Mouse (Mus musculus) heart, embryonic 11.5 days (tissue): ENCODE data around the gene Pkn1. TPM values are rescaled to one million over a fixed set of nuclear protein-coding genes. Genes with fewer than 3 reads are reported as not detected.

Experiments
- ATAC-seq: fragments of 200-750 bp; cut with Nextera tagmentation; replicated peaks from 2 replicates; pipeline ENCODE4 v1.8.0; 2017; ENCODE audit warnings: moderate library complexity; ENCODE audit not compliant: insufficient number of reproducible peaks, low FRiP score, low TSS enrichment
- H3K27ac ChIP-seq: fragments of 300-500 bp; sonication (generic); 2 replicates; pipeline ENCODE4 v1.5.1; 2014; ENCODE audit warnings: mild to moderate bottlenecking, low read depth, low read length
- H3K27me3 ChIP-seq: fragments of 300-500 bp; sonication (generic); 2 replicates; pipeline ENCODE4 v1.6.1; 2014; ENCODE audit warnings: mild to moderate bottlenecking, low read length, mixed read lengths; ENCODE audit not compliant: control insufficient read depth, insufficient read depth
- H3K36me3 ChIP-seq: fragments of 300-500 bp; sonication (generic); 2 replicates; pipeline ENCODE4 v1.6.1; 2014; ENCODE audit warnings: mild to moderate bottlenecking, low read length, moderate library complexity, mixed read lengths; ENCODE audit not compliant: control insufficient read depth, insufficient read depth
- H3K4me1 ChIP-seq: fragments of 300-500 bp; sonication (generic); 2 replicates; pipeline ENCODE4 v1.6.1; 2014; ENCODE audit warnings: low read length; ENCODE audit not compliant: control insufficient read depth, insufficient read depth
- H3K4me2 ChIP-seq: fragments of 300-500 bp; sonication (generic); 2 replicates; pipeline ENCODE4 v1.6.1; 2014; ENCODE audit warnings: mild to moderate bottlenecking, moderate library complexity
- H3K4me3 ChIP-seq: fragments of 300-500 bp; sonication (generic); 2 replicates; pipeline ENCODE4 v1.5.1; 2014; ENCODE audit warnings: low read depth, low read length
- H3K9ac ChIP-seq: fragments of 300-500 bp; sonication (generic); 2 replicates; pipeline ENCODE4 v1.6.1; 2014; ENCODE audit warnings: mild to moderate bottlenecking, low read depth, low read length, moderate library complexity
- H3K9me3 ChIP-seq: fragments of 300-500 bp; sonication (generic); replicated peaks from 2 replicates; pipeline ENCODE4 v1.6.1; 2016; ENCODE audit warnings: low read length; ENCODE audit not compliant: control insufficient read depth
- WGBS: fragments of 180-500 bp; shearing (Covaris S2); extraction: QIAGEN DNeasy Blood & Tissue Kit; methylation state at CpG from one replicate; pipeline ENCODE4 v1.1.7; 2014; ENCODE audit not compliant: insufficient replicate concordance; 5-methylcytosine and 5-hydroxymethylcytosine counted together
- polyA plus RNA-seq: library from polyadenylated mRNA; unstranded; fragments of >200 nt; fragmentation: Nextera tagmentation; extraction: Ambion mirVana; gene quantifications from 2 replicates; pipeline ENCODE4 v1.2.1, GENCODE M21; 2014

The Pkn1 gene
- polyA plus RNA-seq, 1 experiment from 2014 or later, result 17.0 TPM

- ATAC-seq, result no peak
- Histone ChIP-seq H3K4me1 (peaks cover 24% of the 10 kb centered on the region), H3K27me3 (no peaks in the 10 kb centered on the region), H3K9ac (peak overlapping the region; percentile 72), H3K4me2 (peak overlapping the region; percentile 89), H3K27ac (peak overlapping the region; percentile 10; the same call in 1 of the 2 replicates), H3K36me3 (no peaks in the 10 kb centered on the region), H3K4me3 (peak overlapping the region; percentile 57), H3K9me3 (no peaks in the 10 kb centered on the region)
- 18% methylated on average over 3 of the region's 3 CpGs for WGBS
Observed at GRCm38 (mm10) chr8:83740586-83740975, 41.6 kb upstream of the Pkn1 start.

- Histone ChIP-seq H3K4me2 (peak overlapping the region; percentile 89), H3K4me1 (peaks cover 24% of the 10 kb centered on the region), H3K4me3 (peak overlapping the region; percentile 57), H3K27me3 (no peaks in the 10 kb centered on the region), H3K9me3 (no peaks in the 10 kb centered on the region), H3K9ac (no peak overlapping the region), H3K36me3 (no peaks in the 10 kb centered on the region), H3K27ac (no peak overlapping the region)
- WGBS, result 35% methylated on average over 8 of the region's 8 CpGs
- ATAC-seq, result no peak
Observed at GRCm38 (mm10) chr8:83739711-83740468, 40.9 kb upstream of the Pkn1 start.

GRCm38 (mm10) chr8:83738949-83739710 is 40.2 kb upstream of the Pkn1 start:
- Histone ChIP-seq H3K9ac (no peak overlapping the region), H3K4me2 (peak overlapping the region; percentile 20; the same call in 1 of the 2 replicates), H3K27me3 (no peaks in the 10 kb centered on the region), H3K36me3 (no peaks in the 10 kb centered on the region), H3K4me1 (peaks cover 24% of the 10 kb centered on the region), H3K27ac (no peak overlapping the region), H3K4me3 (no peak overlapping the region), H3K9me3 (no peaks in the 10 kb centered on the region)
- no peak for ATAC-seq
- WGBS, result 68% methylated on average over 10 of the region's 10 CpGs

- Histone ChIP-seq H3K4me2 (no peak overlapping the region; the same call in 1 of the 2 replicates), H3K27ac (peak overlapping the region; percentile 50), H3K36me3 (no peaks in the 10 kb centered on the region), H3K9ac (0 out of 2 replicates have a peak overlapping the region, but pooled peaks have one; percentile 34), H3K27me3 (no peaks in the 10 kb centered on the region), H3K4me3 (no peak overlapping the region), H3K9me3 (no peaks in the 10 kb centered on the region), H3K4me1 (peaks cover 24% of the 10 kb centered on the region)
- no peak for ATAC-seq
- WGBS, result 61% methylated on average over 4 of the region's 4 CpGs
Observed at GRCm38 (mm10) chr8:83737852-83738562, 39.0 kb upstream of the Pkn1 start.

GRCm38 (mm10) chr8:83737346-83737745 is 38.4 kb upstream of the Pkn1 start:
- no peak overlapping the region for H3K9ac ChIP-seq
- H3K27ac ChIP-seq, result no peak overlapping the region; the same call in 1 of the 2 replicates
- no peaks in the 10 kb centered on the region for H3K27me3 ChIP-seq
- H3K4me3 ChIP-seq, result no peak overlapping the region
- ATAC-seq, result no peak
- no peak overlapping the region; the same call in 1 of the 2 replicates for H3K4me2 ChIP-seq
- H3K36me3 ChIP-seq, result no peaks in the 10 kb centered on the region
- H3K4me1 ChIP-seq, result peaks cover 24% of the 10 kb centered on the region
- 79% methylated on average over 4 of the region's 4 CpGs for WGBS
- no peaks in the 10 kb centered on the region for H3K9me3 ChIP-seq

- 89% methylated on average over 4 of the region's 4 CpGs for WGBS
- H3K27me3 ChIP-seq, result no peaks in the 10 kb centered on the region
- H3K4me2 ChIP-seq, result no peak overlapping the region
- no peaks in the 10 kb centered on the region for H3K9me3 ChIP-seq
- ATAC-seq, result no peak
- H3K27ac ChIP-seq, result no peak overlapping the region
- H3K4me1 ChIP-seq, result peaks cover 24% of the 10 kb centered on the region
- no peak overlapping the region for H3K9ac ChIP-seq
- no peak overlapping the region for H3K4me3 ChIP-seq
- H3K36me3 ChIP-seq, result no peaks in the 10 kb centered on the region
Observed at GRCm38 (mm10) chr8:83736681-83737080, 37.7 kb upstream of the Pkn1 start.

GRCm38 (mm10) chr8:83732919-83733318 is 33.9 kb upstream of the Pkn1 start:
- ATAC-seq, result no peak
- H3K9me3 ChIP-seq, result no peaks in the 10 kb centered on the region
- peaks cover 5% of the 10 kb centered on the region for H3K4me1 ChIP-seq
- H3K27me3 ChIP-seq, result no peaks in the 10 kb centered on the region
- no peaks in the 10 kb centered on the region; the same call in 1 of the 2 replicates for H3K36me3 ChIP-seq
- no peak overlapping the region for H3K9ac ChIP-seq
- H3K4me2 ChIP-seq, result no peak overlapping the region
- H3K27ac ChIP-seq, result no peak overlapping the region
- no peak overlapping the region for H3K4me3 ChIP-seq
- WGBS, result 80% methylated on average over 6 of the region's 6 CpGs

- no peaks in the 10 kb centered on the region for H3K27me3 ChIP-seq
- no peaks in the 10 kb centered on the region; the same call in 1 of the 2 replicates for H3K36me3 ChIP-seq
- H3K27ac ChIP-seq, result no peak overlapping the region
- H3K4me3 ChIP-seq, result no peak overlapping the region
- WGBS, result 69% methylated on average over 5 of the region's 5 CpGs
- H3K4me2 ChIP-seq, result no peak overlapping the region
- H3K9ac ChIP-seq, result no peak overlapping the region
- no peaks in the 10 kb centered on the region for H3K4me1 ChIP-seq
- no peaks in the 10 kb centered on the region for H3K9me3 ChIP-seq
- ATAC-seq, result no peak
Observed at GRCm38 (mm10) chr8:83731906-83732305, 32.9 kb upstream of the Pkn1 start.
